Mouse (Mus musculus) kidney, adult 2 months (tissue): ENCODE data around the gene 4930453N24Rik.

Experiments
- CTCF ChIP-seq: fragments of 200-500 bp; conservative IDR thresholded peaks from 2 replicates; pipeline ENCODE4 v1.5.1; 2011; ENCODE audit warnings: low read depth, mild to moderate bottlenecking, control low read depth, low read length, moderate library complexity, mixed read lengths; ENCODE audit not compliant: insufficient read depth, insufficient read length
- POLR2A ChIP-seq: fragments of 200-500 bp; IDR thresholded peaks from one replicate; pipeline ENCODE4 v1.6.1; 2011; ENCODE audit warnings: low read depth, low read length, control low read depth

GRCm38 (mm10) chr16:64789706-64790105 is 18.7 kb upstream of the 4930453N24Rik start:
- TF ChIP-seq POLR2A = no peak
- TF ChIP-seq CTCF = no peak
